Mouse (Mus musculus) kidney, embryonic 14.5 days (tissue): ENCODE measurements around the gene Susd1. TPM values are rescaled to one million over a fixed set of nuclear protein-coding genes. Genes with fewer than 3 reads are reported as not detected.
A peak's percentile ranks its signal among the peaks of the same experiment; 100 is the strongest.

Experiments used
- ATAC-seq: fragments of 200-750 bp; cut with Nextera tagmentation; 2 replicates; pipeline ENCODE4 v1.8.0; 2017; ENCODE audit warnings: moderate number of reproducible peaks, mild to moderate bottlenecking, moderate TSS enrichment, moderate library complexity; ENCODE audit not compliant: low FRiP score, low TSS enrichment
- H3K27ac ChIP-seq: fragments of 300-500 bp; sonication (generic); 2 replicates; pipeline ENCODE4 v1.5.1; 2014; ENCODE audit warnings: low read depth, mild to moderate bottlenecking, low read length, moderate library complexity, mixed read lengths
- H3K27me3 ChIP-seq: fragments of 300-500 bp; sonication (generic); 2 replicates; pipeline ENCODE4 v1.6.1; 2014; ENCODE audit warnings: mild to moderate bottlenecking, low read length; ENCODE audit not compliant: control insufficient read depth, insufficient read depth
- H3K36me3 ChIP-seq: fragments of 300-500 bp; sonication (generic); 2 replicates; pipeline ENCODE4 v1.6.1; 2014; ENCODE audit warnings: low read length, mixed read lengths; ENCODE audit not compliant: control insufficient read depth, insufficient read depth
- H3K4me1 ChIP-seq: fragments of 300-500 bp; sonication (generic); 2 replicates; pipeline ENCODE4 v1.6.1; 2014; ENCODE audit warnings: low read length, mixed read lengths; ENCODE audit not compliant: control insufficient read depth, insufficient read depth
- H3K4me2 ChIP-seq: fragments of 300-500 bp; sonication (generic); replicated peaks from 2 replicates; pipeline ENCODE4 v1.6.1; 2014; ENCODE audit warnings: low read depth, mild to moderate bottlenecking, low read length
- H3K4me3 ChIP-seq: fragments of 300-500 bp; sonication (generic); 2 replicates; pipeline ENCODE4 v1.5.1; 2014; ENCODE audit warnings: mild to moderate bottlenecking, low read length
- H3K9ac ChIP-seq: fragments of 300-500 bp; sonication (generic); 2 replicates; pipeline ENCODE4 v1.6.1; 2014; ENCODE audit warnings: low read depth, mild to moderate bottlenecking, low read length, moderate library complexity
- H3K9me3 ChIP-seq: fragments of 300-500 bp; sonication (generic); 2 replicates; pipeline ENCODE4 v1.6.1; 2016; ENCODE audit warnings: low read length; ENCODE audit not compliant: control insufficient read depth
- WGBS: fragments of 180-500 bp; shearing (Covaris S2); extraction: QIAGEN DNeasy Blood & Tissue Kit; methylation state at CpG from one replicate; pipeline ENCODE4 v1.1.7; 2014; 5-methylcytosine and 5-hydroxymethylcytosine counted together
- polyA plus RNA-seq: library from polyadenylated mRNA; unstranded; fragments of >200 nt; fragmentation: Nextera tagmentation; extraction: Ambion mirVana; gene quantifications from 2 replicates; pipeline ENCODE4 v1.2.1, GENCODE M21; 2014

Susd1 gene
- polyA plus RNA-seq, 1 experiment from 2014 or later: 8.3 TPM

DNA sequence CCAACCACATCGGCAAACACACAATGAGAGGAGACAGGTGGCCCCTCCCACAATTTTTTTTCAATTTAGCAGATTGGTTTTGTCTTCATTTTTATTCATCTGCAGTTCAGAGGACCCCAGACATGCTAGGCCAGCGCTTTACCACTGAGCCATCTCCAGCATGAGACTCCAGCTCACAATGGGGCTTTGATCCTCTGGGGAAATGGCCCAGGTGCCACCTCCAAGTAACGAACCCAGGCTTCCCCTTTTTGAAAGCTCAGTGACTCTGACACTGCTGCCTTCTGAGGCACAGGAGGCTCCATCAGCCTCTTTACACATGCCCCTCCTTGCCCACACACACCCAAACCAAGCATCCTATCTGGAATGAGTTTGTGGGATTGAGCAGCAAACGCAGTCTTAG, 5.7 kb upstream of the Susd1 start:
- no peaks in the 10 kb centered on the region for H3K9me3 ChIP-seq
- no peak overlapping the region for H3K9ac ChIP-seq
- peaks cover 8% of the 10 kb centered on the region; the same call in 1 of the 2 replicates for H3K4me1 ChIP-seq
- H3K36me3 ChIP-seq: no peaks in the 10 kb centered on the region
- no peak overlapping the region for H3K4me2 ChIP-seq
- no peak for ATAC-seq
- no peak overlapping the region for H3K27ac ChIP-seq
- WGBS: 84% methylated on average over 4 of the region's 4 CpGs
- H3K27me3 ChIP-seq: no peaks in the 10 kb centered on the region
- no peak overlapping the region for H3K4me3 ChIP-seq

DNA sequence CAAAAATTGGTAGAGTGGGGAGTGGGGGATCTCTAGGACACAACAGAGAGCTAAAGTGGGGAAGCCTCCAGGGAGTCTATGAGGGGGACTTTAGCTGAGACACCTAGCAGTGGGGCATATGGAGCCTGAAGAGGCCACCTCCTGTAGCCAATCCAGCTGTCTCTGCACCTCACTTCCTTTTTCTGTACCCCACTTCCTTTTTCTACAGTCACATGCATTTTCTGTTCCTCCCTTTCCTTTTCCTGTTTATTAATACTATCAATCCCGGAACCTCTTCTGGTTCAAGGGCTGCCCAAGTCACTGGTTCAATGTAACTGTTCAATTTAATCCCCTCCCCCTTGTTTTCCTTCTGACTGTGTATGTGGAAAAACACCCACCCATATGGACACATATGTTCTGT, 2.8 kb upstream of the Susd1 start:
- no peak overlapping the region for H3K9ac ChIP-seq
- no peaks in the 10 kb centered on the region for H3K36me3 ChIP-seq
- no peak for ATAC-seq
- H3K9me3 ChIP-seq: no peaks in the 10 kb centered on the region
- H3K4me1 ChIP-seq: peaks cover 6% of the 10 kb centered on the region; the same call in 1 of the 2 replicates
- H3K4me3 ChIP-seq: no peak overlapping the region
- no peak overlapping the region for H3K27ac ChIP-seq
- WGBS: 86% methylated on average over 1 of the region's 1 CpGs
- H3K27me3 ChIP-seq: 0 out of 2 replicates have a peak, but pooled peaks cover 3% of the 10 kb centered on the region
- no peak overlapping the region for H3K4me2 ChIP-seq

GRCm38 (mm10) chr4:59439960-59440359, 1.5 kb upstream of the Susd1 start:
- Histone ChIP-seq H3K27ac (no peak overlapping the region), H3K36me3 (no peaks in the 10 kb centered on the region), H3K4me3 (no peak overlapping the region), H3K27me3 (0 out of 2 replicates have a peak, but pooled peaks cover 3% of the 10 kb centered on the region), H3K4me2 (no peak overlapping the region), H3K4me1 (peaks cover 6% of the 10 kb centered on the region; the same call in 1 of the 2 replicates), H3K9ac (no peak overlapping the region), H3K9me3 (no peaks in the 10 kb centered on the region)
- ATAC-seq: no peak
- 55% methylated on average over 2 of the region's 2 CpGs for WGBS

DNA sequence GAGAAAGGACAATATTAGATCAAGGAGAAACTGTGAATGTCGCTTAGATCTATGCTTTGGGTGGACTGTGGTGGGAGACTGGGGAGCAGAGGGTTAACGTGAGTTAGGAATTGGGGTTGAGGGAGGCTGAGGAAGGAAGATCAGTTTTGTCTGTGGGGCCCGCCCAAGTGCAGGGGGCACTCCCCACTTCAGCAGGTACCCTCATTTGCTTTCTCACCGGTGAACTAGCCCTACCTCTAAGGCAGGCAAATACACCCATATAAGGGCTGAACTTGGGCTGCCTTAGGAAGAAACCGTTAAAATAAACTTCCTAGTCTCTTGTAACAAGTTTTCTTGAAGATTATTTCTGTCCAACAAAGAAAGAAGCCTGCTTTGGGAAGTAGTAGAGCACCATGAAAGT, 608 bp upstream of the Susd1 start:
- peak overlapping the region; percentile 68; the same call in 1 of the 2 replicates for H3K4me3 ChIP-seq
- H3K27ac ChIP-seq: peak overlapping the region; percentile 80; the same call in 1 of the 2 replicates
- H3K9ac ChIP-seq: no peak overlapping the region; the same call in 1 of the 2 replicates
- H3K9me3 ChIP-seq: no peaks in the 10 kb centered on the region
- no peak overlapping the region; the same call in 1 of the 2 replicates for H3K4me2 ChIP-seq
- H3K36me3 ChIP-seq: no peaks in the 10 kb centered on the region
- H3K27me3 ChIP-seq: 0 out of 2 replicates have a peak, but pooled peaks cover 3% of the 10 kb centered on the region
- H3K4me1 ChIP-seq: peaks cover 6% of the 10 kb centered on the region; the same call in 1 of the 2 replicates
- ATAC-seq: no peak
- 31% methylated on average over 5 of the region's 5 CpGs for WGBS

DNA sequence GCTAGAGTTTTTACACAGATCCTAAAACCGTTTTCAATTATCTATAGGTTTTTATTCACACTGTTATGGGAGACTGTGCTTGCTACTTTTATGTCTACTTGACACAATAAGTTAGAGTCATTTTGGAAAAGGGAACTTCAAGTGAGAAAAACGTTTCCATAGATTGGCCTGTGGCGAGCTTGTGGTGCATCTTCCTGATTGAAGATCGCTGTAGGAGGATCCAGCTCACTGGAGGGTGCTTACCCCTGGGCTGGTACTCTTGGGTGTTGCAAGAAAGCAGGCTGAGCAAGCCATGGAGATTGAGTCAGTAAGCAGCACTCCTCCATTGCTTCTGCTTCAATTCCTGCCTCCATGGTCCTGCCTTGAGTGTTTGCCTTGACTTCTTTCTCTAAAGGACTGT, 2.5 kb downstream of the Susd1 start:
- 88% methylated on average over 4 of the region's 4 CpGs for WGBS
- Histone ChIP-seq H3K27me3 (0 out of 2 replicates have a peak, but pooled peaks cover 3% of the 10 kb centered on the region), H3K9ac (no peak overlapping the region), H3K27ac (no peak overlapping the region), H3K4me2 (no peak overlapping the region), H3K4me3 (no peak overlapping the region), H3K9me3 (no peaks in the 10 kb centered on the region), H3K4me1 (peaks cover 6% of the 10 kb centered on the region; the same call in 1 of the 2 replicates), H3K36me3 (no peaks in the 10 kb centered on the region)
- ATAC-seq: no peak

GRCm38 (mm10) chr4:59434039-59434438, 4.4 kb downstream of the Susd1 start:
- peaks cover 6% of the 10 kb centered on the region; the same call in 1 of the 2 replicates for H3K4me1 ChIP-seq
- no peak overlapping the region; the same call in 1 of the 2 replicates for H3K27ac ChIP-seq
- no peak overlapping the region for H3K4me2 ChIP-seq
- H3K27me3 ChIP-seq: 0 out of 2 replicates have a peak, but pooled peaks cover 3% of the 10 kb centered on the region
- H3K4me3 ChIP-seq: no peak overlapping the region
- ATAC-seq: no peak
- 68% methylated on average over 3 of the region's 3 CpGs for WGBS
- no peaks in the 10 kb centered on the region for H3K9me3 ChIP-seq
- no peak overlapping the region for H3K9ac ChIP-seq
- H3K36me3 ChIP-seq: no peaks in the 10 kb centered on the region

- Histone ChIP-seq H3K36me3 (no peaks in the 10 kb centered on the region), H3K9me3 (no peaks in the 10 kb centered on the region), H3K4me2 (no peak overlapping the region), H3K27ac (no peak overlapping the region), H3K27me3 (no peaks in the 10 kb centered on the region), H3K9ac (no peak overlapping the region), H3K4me1 (no peaks in the 10 kb centered on the region), H3K4me3 (no peak overlapping the region)
- 77% methylated on average over 6 of the region's 6 CpGs for WGBS
- ATAC-seq: no peak
Measured at GRCm38 (mm10) chr4:59429128-59429527, 9.3 kb downstream of the Susd1 start.

- H3K9ac ChIP-seq: no peak overlapping the region
- ATAC-seq: no peak
- H3K4me1 ChIP-seq: no peaks in the 10 kb centered on the region
- whole genome bisulfite sequencing: 83% methylated on average over 5 of the region's 5 CpGs
- H3K4me3 ChIP-seq: no peak overlapping the region
- no peak overlapping the region for H3K27ac ChIP-seq
- H3K4me2 ChIP-seq: no peak overlapping the region
- no peaks in the 10 kb centered on the region for H3K27me3 ChIP-seq
- no peaks in the 10 kb centered on the region for H3K36me3 ChIP-seq
- H3K9me3 ChIP-seq: no peaks in the 10 kb centered on the region
Measured at GRCm38 (mm10) chr4:59426429-59426828, 12.0 kb downstream of the Susd1 start.

DNA sequence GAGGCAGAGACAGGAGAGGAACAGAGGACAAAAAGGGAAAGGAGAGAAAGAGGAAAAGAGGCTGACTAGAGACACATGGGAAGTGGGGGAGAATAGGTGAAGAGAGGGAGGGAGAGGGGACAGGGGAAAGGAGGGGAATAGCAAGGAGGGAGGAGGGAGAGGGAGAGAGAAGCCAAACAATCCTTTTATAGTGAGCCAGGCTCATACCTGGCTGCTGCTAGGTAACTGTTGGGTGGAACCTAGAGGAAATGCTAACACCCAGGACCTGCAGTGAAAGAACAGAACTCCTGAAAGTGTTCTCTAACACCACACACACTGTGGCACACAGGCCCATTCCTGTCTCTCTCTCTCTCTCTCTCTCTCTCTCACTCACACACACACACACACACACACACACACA, 15.6 kb downstream of the Susd1 start:
- H3K4me1 ChIP-seq: no peaks in the 10 kb centered on the region
- no peak overlapping the region for H3K4me2 ChIP-seq
- H3K36me3 ChIP-seq: no peaks in the 10 kb centered on the region
- H3K27ac ChIP-seq: no peak overlapping the region; the same call in 1 of the 2 replicates
- H3K4me3 ChIP-seq: no peak overlapping the region
- ATAC-seq: no peak
- H3K27me3 ChIP-seq: no peaks in the 10 kb centered on the region
- no peak overlapping the region for H3K9ac ChIP-seq
- no peaks in the 10 kb centered on the region for H3K9me3 ChIP-seq
